Mouse (Mus musculus) E14TG2a.4 (cell line): Measurements from ENCODE around the gene Tmx4.

Experiments
- H3K27me3 ChIP-seq: 2 replicates; pipeline ENCODE4 v1.6.1; 2014; ENCODE audit warnings: low read length, control low read depth; ENCODE audit not compliant: insufficient read depth
- H3K36me3 ChIP-seq: 2 replicates; pipeline ENCODE4 v1.6.1; 2014; ENCODE audit warnings: low read length, control low read depth; ENCODE audit not compliant: insufficient read depth
- H3K4me1 ChIP-seq: replicated peaks from 2 replicates; pipeline ENCODE4 v1.6.1; 2014; ENCODE audit warnings: low read depth, low read length, control low read depth
- H3K4me3 ChIP-seq: replicated peaks from 2 replicates; pipeline ENCODE4 v1.5.1; 2014; ENCODE audit warnings: mild to moderate bottlenecking, low read length
- H3K9me3 ChIP-seq: 2 replicates; pipeline ENCODE4 v1.6.1; 2014; ENCODE audit warnings: low read length, control low read depth
- CTCF ChIP-seq: conservative IDR thresholded peaks from 2 replicates; pipeline ENCODE4 v1.5.1; 2014; ENCODE audit warnings: low read length
- NANOG ChIP-seq: IDR thresholded peaks from 2 replicates; pipeline ENCODE4 v1.6.1; 2014; ENCODE audit warnings: borderline replicate concordance, low read length, mixed read lengths
- POU5F1 ChIP-seq: IDR thresholded peaks from 2 replicates; pipeline ENCODE4 v1.6.1; 2014; ENCODE audit warnings: low read length, borderline replicate concordance

Gene Tmx4

DNA sequence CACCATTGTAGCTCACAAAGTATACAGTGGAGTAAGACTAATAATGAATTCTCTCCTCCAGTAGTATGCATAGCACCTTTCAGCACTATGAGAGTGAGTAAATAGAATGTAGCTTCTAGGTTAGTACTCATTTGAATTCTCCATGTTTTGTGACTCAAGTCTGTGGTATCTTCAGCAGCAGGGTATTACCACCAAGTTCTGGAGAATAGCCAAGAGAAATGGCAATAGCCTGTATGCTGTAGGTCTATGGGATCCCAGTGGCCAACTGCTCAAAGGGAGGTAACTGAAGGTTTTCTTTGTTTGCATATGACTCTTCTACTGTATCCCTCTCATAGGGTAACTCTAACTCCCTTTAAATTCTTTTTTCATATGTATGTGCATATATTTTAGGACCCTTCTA is 39.0 kb downstream of the Tmx4 start:
- Histone ChIP-seq H3K4me1 (no peaks in the 10 kb centered on the region), H3K36me3 (no peaks in the 10 kb centered on the region), H3K4me3 (no peak overlapping the region), H3K9me3 (no peaks in the 10 kb centered on the region), H3K27me3 (no peaks in the 10 kb centered on the region)
- TF ChIP-seq NANOG (no peak), CTCF (no peak)

DNA sequence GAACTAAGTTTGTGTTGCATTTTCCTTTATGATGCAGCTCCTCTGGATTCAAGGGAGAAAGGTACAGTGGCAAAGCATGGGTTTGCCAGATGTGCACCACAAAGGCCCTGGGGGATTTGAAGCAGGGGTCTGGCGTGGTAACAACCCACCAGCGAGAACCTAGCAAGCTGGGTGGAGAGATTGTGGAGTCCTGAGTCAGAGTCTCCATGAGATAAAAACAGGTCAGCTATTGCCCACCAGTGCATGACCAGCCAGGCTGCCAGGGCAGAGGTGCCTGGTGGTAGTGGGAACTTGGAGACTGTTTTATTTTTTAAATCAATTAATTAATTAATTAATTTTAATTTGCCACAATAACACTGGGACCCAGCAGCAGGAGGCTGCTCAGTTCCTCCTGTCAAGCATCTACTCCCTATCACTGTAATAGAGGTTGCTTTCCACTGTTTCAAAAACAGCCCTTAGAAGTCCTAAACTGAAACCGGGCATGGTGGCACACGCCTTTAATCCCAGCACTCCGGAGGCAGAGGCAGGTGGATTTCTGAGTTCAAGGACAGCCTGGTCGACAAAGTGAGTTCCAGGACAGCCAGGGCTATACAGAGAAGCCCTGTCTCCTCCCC is 52.8 kb downstream of the Tmx4 start:
- H3K27me3 ChIP-seq, result no peaks in the 10 kb centered on the region
- TF ChIP-seq POU5F1 (no peak), NANOG (no peak), CTCF (no peak)
- no peaks in the 10 kb centered on the region for H3K4me1 ChIP-seq
- H3K9me3 ChIP-seq, result peaks cover 32% of the 10 kb centered on the region
- H3K4me3 ChIP-seq, result no peak overlapping the region
- H3K36me3 ChIP-seq, result no peaks in the 10 kb centered on the region

DNA sequence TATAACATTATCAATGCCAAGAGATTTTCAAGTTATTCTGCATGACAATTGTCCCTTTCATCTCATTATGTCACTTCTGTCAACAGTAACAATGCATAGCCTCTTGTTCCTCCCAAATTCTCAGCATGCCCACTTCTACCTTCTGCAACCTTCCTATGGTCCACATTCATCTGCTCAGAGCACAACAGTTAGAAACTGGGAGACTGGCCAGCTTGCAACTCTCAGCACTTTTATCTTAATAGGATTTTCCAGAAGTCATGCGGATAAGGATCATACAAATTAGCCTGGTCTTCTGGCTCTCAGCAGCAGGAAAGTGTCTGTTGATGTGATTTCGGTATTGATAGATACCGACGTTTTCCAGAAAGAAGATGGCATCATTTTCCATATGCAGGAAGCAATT is 58.7 kb downstream of the Tmx4 start:
- Histone ChIP-seq H3K36me3 (no peaks in the 10 kb centered on the region), H3K4me1 (no peaks in the 10 kb centered on the region), H3K4me3 (no peak overlapping the region), H3K9me3 (peaks cover 26% of the 10 kb centered on the region), H3K27me3 (no peaks in the 10 kb centered on the region)
- TF ChIP-seq CTCF (no peak), NANOG (no peak), POU5F1 (no peak)

DNA sequence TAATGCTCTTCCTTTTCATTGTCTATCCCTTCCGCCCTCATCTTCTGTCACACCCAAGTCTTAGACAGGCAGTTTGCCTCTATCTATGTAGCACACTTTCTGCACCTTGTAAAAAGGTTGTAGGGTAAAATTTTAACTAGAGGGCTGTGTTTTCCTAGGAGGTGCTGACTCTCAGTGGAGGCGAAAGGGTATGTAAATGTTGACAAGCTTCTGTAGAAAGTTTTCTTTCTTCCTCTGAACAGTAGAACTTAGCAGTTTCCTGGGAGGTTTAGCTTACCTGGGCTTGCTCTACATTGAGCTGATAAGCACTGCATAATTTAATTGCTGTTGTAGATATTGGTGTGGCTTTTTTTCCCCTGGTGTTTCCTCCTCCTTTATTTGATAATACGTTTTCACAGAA is 84.5 kb downstream of the Tmx4 start:
- Histone ChIP-seq H3K9me3 (peaks cover 19% of the 10 kb centered on the region), H3K36me3 (no peaks in the 10 kb centered on the region), H3K4me1 (no peaks in the 10 kb centered on the region), H3K4me3 (no peak overlapping the region), H3K27me3 (no peaks in the 10 kb centered on the region)
- no peak for TF ChIP-seq NANOG
- no peak for TF ChIP-seq POU5F1
- no peak for TF ChIP-seq CTCF

DNA sequence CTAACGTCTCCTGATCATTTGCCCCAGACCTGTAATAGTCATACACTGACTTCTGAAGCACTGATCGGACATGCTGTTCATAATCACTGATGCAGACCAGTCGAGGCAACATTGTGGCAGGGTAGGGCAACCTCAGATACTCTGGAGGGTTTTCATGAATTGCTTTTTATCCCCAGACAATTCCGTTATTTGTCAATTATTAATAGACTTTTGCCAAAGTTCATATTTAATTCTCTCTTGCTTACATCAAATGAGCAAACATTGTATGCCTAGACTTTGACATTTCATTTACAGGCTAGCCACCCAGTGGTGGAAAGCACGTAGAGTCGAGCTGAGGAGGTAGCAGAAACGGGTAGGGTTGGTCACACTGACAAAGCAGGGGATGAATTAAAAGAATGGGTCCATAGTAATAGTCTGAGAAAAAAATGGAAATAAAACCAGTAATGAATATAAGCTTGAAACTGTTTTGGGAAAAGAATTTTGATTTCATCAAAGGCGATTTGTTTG is 89.7 kb downstream of the Tmx4 start, which contains the start of gene Hao1:
Hao1 (minus strand) TSS at position 148 of the 507 bp plus-strand sequence.
- no peaks in the 10 kb centered on the region for H3K27me3 ChIP-seq
- no peaks in the 10 kb centered on the region for H3K9me3 ChIP-seq
- H3K36me3 ChIP-seq, result no peaks in the 10 kb centered on the region
- no peaks in the 10 kb centered on the region for H3K4me1 ChIP-seq
- H3K4me3 ChIP-seq, result no peak within 1 kb of the TSS
- TF ChIP-seq POU5F1 (no peak), NANOG (no peak), CTCF (no peak)

DNA sequence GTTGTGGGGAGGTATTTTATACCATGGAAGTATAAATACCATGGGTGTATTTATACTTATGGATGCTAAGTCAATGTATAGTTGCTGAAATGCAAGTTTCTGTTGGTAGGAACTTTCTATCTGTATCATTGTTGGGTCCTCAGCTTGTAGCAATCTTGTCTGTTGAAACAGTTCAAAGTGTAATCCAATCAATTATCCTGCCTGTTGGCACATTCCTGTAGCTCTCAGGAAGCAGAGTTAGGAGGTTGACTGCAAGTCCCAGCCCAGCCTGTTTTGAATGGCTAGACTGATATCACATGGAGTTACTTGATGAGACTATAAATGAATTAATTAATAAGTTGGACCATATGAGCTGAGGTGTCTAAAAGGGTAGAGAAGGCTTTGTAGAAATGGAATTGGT is 91.6 kb downstream of the Tmx4 start:
- no peaks in the 10 kb centered on the region for H3K4me1 ChIP-seq
- no peaks in the 10 kb centered on the region for H3K9me3 ChIP-seq
- H3K4me3 ChIP-seq, result no peak overlapping the region
- no peaks in the 10 kb centered on the region for H3K27me3 ChIP-seq
- H3K36me3 ChIP-seq, result no peaks in the 10 kb centered on the region
- TF ChIP-seq NANOG (no peak), CTCF (no peak), POU5F1 (no peak)

DNA sequence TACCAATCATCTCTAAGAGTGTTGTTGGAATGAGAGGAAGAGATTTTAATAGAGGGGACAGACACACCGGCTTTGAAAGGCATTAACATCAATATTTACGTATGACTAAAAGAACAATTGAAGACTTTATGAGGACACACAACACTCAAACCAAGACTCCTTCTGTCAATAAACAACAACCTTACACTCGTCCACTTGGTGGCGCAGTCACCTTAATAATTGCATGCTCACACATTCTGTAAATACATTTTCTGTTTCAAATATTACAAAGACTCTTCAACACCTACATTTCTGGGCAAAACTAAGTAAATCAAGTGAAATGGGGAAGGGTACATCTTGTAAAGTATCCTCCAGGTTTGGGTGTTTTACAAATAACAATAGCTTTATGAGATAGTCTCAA is 94.2 kb downstream of the Tmx4 start:
- H3K36me3 ChIP-seq, result no peaks in the 10 kb centered on the region
- no peaks in the 10 kb centered on the region for H3K27me3 ChIP-seq
- no peak overlapping the region for H3K4me3 ChIP-seq
- H3K9me3 ChIP-seq, result no peaks in the 10 kb centered on the region
- TF ChIP-seq CTCF (peak; percentile 32), POU5F1 (no peak)
- H3K4me1 ChIP-seq, result no peaks in the 10 kb centered on the region

DNA sequence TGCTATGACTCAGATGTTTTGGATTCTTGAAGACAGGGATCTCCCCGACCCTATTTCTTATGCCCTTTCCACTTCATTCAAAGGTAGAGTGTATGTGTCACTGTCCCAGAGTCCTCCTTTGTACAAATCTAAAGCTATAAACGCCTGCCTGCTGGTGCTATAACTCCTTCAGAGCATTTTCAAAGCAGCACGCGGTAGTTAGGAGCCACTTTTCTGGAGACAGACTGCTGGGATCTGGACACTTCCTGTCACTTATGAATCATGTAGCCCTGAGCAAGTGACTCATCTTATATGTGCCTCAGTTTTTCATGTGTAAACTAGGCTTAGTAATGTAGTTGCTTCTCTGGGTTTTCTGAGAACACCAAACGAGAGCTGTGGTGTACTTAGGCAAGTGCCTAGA is 98.8 kb downstream of the Tmx4 start:
- Histone ChIP-seq H3K4me1 (peaks cover 3% of the 10 kb centered on the region; the same call in 1 of the 2 replicates), H3K4me3 (no peak overlapping the region), H3K9me3 (no peaks in the 10 kb centered on the region), H3K27me3 (no peaks in the 10 kb centered on the region), H3K36me3 (no peaks in the 10 kb centered on the region)
- TF ChIP-seq CTCF (no peak), NANOG (no peak)

DNA sequence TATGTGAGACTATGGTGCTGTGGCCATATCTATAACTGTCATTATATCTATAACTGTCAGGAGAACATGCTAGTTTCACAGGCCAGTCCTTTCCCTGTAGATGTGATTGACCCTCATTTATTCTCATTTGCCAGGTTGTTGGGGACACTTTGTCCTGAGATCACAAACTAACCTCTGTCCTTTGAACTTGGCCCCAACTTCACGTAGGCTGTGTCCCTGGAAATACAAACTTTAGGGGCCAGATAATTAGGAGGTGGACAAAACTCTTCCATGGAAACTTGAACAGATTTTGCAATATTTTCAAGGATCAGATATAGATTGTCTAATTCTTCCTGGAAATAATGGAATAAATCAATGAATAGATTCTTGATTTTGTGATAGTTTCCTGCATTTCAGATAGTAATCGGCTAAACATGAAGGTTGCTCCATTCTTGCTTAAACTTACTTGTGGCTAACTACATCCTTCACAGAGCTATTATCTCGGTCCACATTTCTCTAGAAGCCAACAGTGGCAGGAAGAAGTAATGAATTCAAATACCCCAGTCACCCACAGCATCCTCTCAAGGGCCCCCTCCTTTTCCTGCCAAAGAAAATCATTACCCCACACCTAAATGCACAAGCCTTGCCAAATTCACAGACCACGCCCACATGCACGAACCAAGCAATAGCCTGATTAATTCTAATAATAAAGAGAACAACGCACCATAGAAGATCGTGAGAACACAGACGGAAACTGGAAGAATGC is 99.5 kb downstream of the Tmx4 start:
- Histone ChIP-seq H3K4me1 (peaks cover 3% of the 10 kb centered on the region; the same call in 1 of the 2 replicates), H3K9me3 (no peaks in the 10 kb centered on the region), H3K27me3 (no peaks in the 10 kb centered on the region), H3K4me3 (no peak overlapping the region), H3K36me3 (no peaks in the 10 kb centered on the region)
- no peak for TF ChIP-seq POU5F1
- TF ChIP-seq CTCF, result no peak
- TF ChIP-seq NANOG, result no peak
